Mouse (Mus musculus): Measurements from ENCODE around the gene St8sia1.

Gene St8sia1

GRCm38 (mm10) chr6:142946069-142946871, 18.0 kb downstream of the St8sia1 start:
- in situ Hi-C loops (cut with MboI, MseI), result no loop called here

GRCm38 (mm10) chr6:142945461-142945860, 18.8 kb downstream of the St8sia1 start:
- in situ Hi-C loops (cut with MboI, MseI), result no loop called here

GRCm38 (mm10) chr6:142944470-142944869, 19.8 kb downstream of the St8sia1 start:
- in situ Hi-C loops (cut with MboI, MseI), result no loop called here

- in situ Hi-C loops (cut with MboI, MseI), result no loop called here
Measured at GRCm38 (mm10) chr6:142943419-142943818, 20.8 kb downstream of the St8sia1 start.

- in situ Hi-C loops (cut with MboI, MseI), result no loop called here
Measured at GRCm38 (mm10) chr6:142941596-142942381, 22.5 kb downstream of the St8sia1 start.

GRCm38 (mm10) chr6:142941078-142941477, 23.2 kb downstream of the St8sia1 start:
- in situ Hi-C loops (cut with MboI, MseI), result no loop called here

GRCm38 (mm10) chr6:142938549-142939345, 25.5 kb downstream of the St8sia1 start:
- in situ Hi-C loops (cut with MboI, MseI), result no loop called here

- in situ Hi-C loops (cut with MboI, MseI), result no loop called here
Measured at GRCm38 (mm10) chr6:142938074-142938473, 26.2 kb downstream of the St8sia1 start.

GRCm38 (mm10) chr6:142932582-142932981, 31.7 kb downstream of the St8sia1 start:
- in situ Hi-C loops (cut with MboI, MseI), result no loop called here

GRCm38 (mm10) chr6:142932144-142932543, 32.1 kb downstream of the St8sia1 start:
- in situ Hi-C loops (cut with MboI, MseI), result no loop called here

- in situ Hi-C loops (cut with MboI, MseI), result no loop called here
Measured at GRCm38 (mm10) chr6:142928551-142929309, 35.5 kb downstream of the St8sia1 start.

GRCm38 (mm10) chr6:142926901-142927605, 37.2 kb downstream of the St8sia1 start:
- in situ Hi-C loops (cut with MboI, MseI), result no loop called here

GRCm38 (mm10) chr6:142925921-142926320, 38.3 kb downstream of the St8sia1 start:
- in situ Hi-C loops (cut with MboI, MseI), result no loop called here

- in situ Hi-C loops (cut with MboI, MseI), result no loop called here
Measured at GRCm38 (mm10) chr6:142925374-142925773, 38.9 kb downstream of the St8sia1 start.

GRCm38 (mm10) chr6:142920901-142921300, 43.4 kb downstream of the St8sia1 start:
- in situ Hi-C loops (cut with MboI, MseI), result loop anchor here in 1 of 2 experiments (25.0 kb wide), 1 partner anchor 1991 kb away; no protein-coding TSS in a partner anchor

- in situ Hi-C loops (cut with MboI, MseI), result loop anchor here (5.0 to 25.0 kb wide), 3 partner anchors 44 to 1994 kb away; partner anchors contain the start of gene St8sia1 (in 1 of the 2)
Measured at GRCm38 (mm10) chr6:142918691-142919090, 45.6 kb downstream of the St8sia1 start.

- in situ Hi-C loops (cut with MboI, MseI), result loop anchor here (5.0 to 25.0 kb wide), 3 partner anchors 45 to 1995 kb away; partner anchors contain the start of gene St8sia1 (in 1 of the 2)
Measured at GRCm38 (mm10) chr6:142917471-142917901, 46.8 kb downstream of the St8sia1 start.

- in situ Hi-C loops (cut with MboI, MseI), result loop anchor here (5.0 to 25.0 kb wide), 3 partner anchors 44 to 1996 kb away; partner anchors contain the start of gene St8sia1 (in 1 of the 2)
Measured at GRCm38 (mm10) chr6:142916271-142916941, 47.8 kb downstream of the St8sia1 start.

- in situ Hi-C loops (cut with MboI, MseI), result loop anchor here (5.0 to 25.0 kb wide), 3 partner anchors 43 to 1997 kb away; partner anchors contain the start of gene St8sia1 (in 1 of the 2)
Measured at GRCm38 (mm10) chr6:142915464-142915863, 48.8 kb downstream of the St8sia1 start.

Measured in T-helper 17 cell (primary cell).